Mouse (Mus musculus) inflammation-experienced regulatory T-cells, adult 6 months (primary cell): Measurements from ENCODE around the gene Slc25a34. TPM values are rescaled to one million over a fixed set of nuclear protein-coding genes. Genes with fewer than 3 reads are reported as not detected.

Source experiments
- ATAC-seq: one replicate; pipeline ENCODE4 v1.8.0; 2017
- polyA plus RNA-seq, 3 experiments: library from polyadenylated mRNA; unstranded; fragments of 100-300 nt; shearing (Covaris generic); gene quantifications; one replicate each; pipeline ENCODE4 v1.2.1; 2017

Gene Slc25a34
- under 1 TPM in 1 of 3 experiments, not detected in 2; 0.13 TPM for polyA plus RNA-seq

GRCm38 (mm10) chr4:141623666-141624065, at the start of gene Slc25a34:
Slc25a34 (minus strand) TSS chr4:141623821.
- ATAC-seq = no peak

GRCm38 (mm10) chr4:141672325-141672724, 48.7 kb upstream of the Slc25a34 start:
- ATAC-seq = no peak

- no peak for ATAC-seq
These were observed 47.8 kb upstream of the Slc25a34 start for GRCm38 (mm10) chr4:141671389-141671788.

- ATAC-seq = no peak
These were observed 46.5 kb upstream of the Slc25a34 start for GRCm38 (mm10) chr4:141669898-141670712.

- no peak for ATAC-seq
These were observed 41.2 kb upstream of the Slc25a34 start, which contains the start of gene Plekhm2 for GRCm38 (mm10) chr4:141664799-141665198. Plekhm2 (minus strand) TSS chr4:141664899.

- ATAC-seq = peak; percentile 85
These were observed 40.6 kb upstream of the Slc25a34 start for GRCm38 (mm10) chr4:141664011-141664745.

- ATAC-seq = peak; percentile 25
These were observed 39.7 kb upstream of the Slc25a34 start for GRCm38 (mm10) chr4:141663122-141663931.

- ATAC-seq = no peak
These were observed 37.3 kb upstream of the Slc25a34 start for GRCm38 (mm10) chr4:141660884-141661283.

GRCm38 (mm10) chr4:141659739-141660138, 36.1 kb upstream of the Slc25a34 start:
- ATAC-seq = no peak

GRCm38 (mm10) chr4:141658846-141659484, 35.3 kb upstream of the Slc25a34 start:
- ATAC-seq = no peak

GRCm38 (mm10) chr4:141656932-141657331, 33.3 kb upstream of the Slc25a34 start:
- ATAC-seq = no peak

GRCm38 (mm10) chr4:141655908-141656608, 32.4 kb upstream of the Slc25a34 start:
- ATAC-seq = no peak

- ATAC-seq = no peak
These were observed 30.9 kb upstream of the Slc25a34 start for GRCm38 (mm10) chr4:141654509-141654908.

- no peak for ATAC-seq
These were observed 30.2 kb upstream of the Slc25a34 start for GRCm38 (mm10) chr4:141653813-141654212.

GRCm38 (mm10) chr4:141653044-141653443, 29.4 kb upstream of the Slc25a34 start:
- no peak for ATAC-seq

GRCm38 (mm10) chr4:141651944-141652343, 28.3 kb upstream of the Slc25a34 start:
- no peak for ATAC-seq

- no peak for ATAC-seq
These were observed 27.7 kb upstream of the Slc25a34 start for GRCm38 (mm10) chr4:141651286-141651685.

GRCm38 (mm10) chr4:141649244-141649643, 25.6 kb upstream of the Slc25a34 start:
- no peak for ATAC-seq

GRCm38 (mm10) chr4:141648262-141648661, 24.6 kb upstream of the Slc25a34 start:
- no peak for ATAC-seq

GRCm38 (mm10) chr4:141647187-141647586, 23.6 kb upstream of the Slc25a34 start:
- no peak for ATAC-seq

- no peak for ATAC-seq
These were observed 22.4 kb upstream of the Slc25a34 start for GRCm38 (mm10) chr4:141645988-141646387.
